Mouse (Mus musculus) adrenal gland, postnatal 25 days (tissue): ENCODE measurements around the gene Plekha7. TPM values are rescaled to one million over a fixed set of nuclear protein-coding genes. Genes with fewer than 3 reads are reported as not detected.
A peak's percentile ranks its signal among the peaks of the same experiment; 100 is the strongest.
"Not testable (repeated sequence)": the region's sequence is repeated elsewhere in the genome, so short reads cannot be mapped to it uniquely, and the experiment has no call there.

ENCODE experiments used
- DNase-seq: peaks from one replicate; pipeline ENCODE4 v3.0.0; 2021; ENCODE audit warnings: mixed read lengths
- total RNA-seq: library from RNA; stranded (reverse); gene quantifications from 2 replicates; pipeline ENCODE4 v1.2.3, GENCODE M21; 2021

The Plekha7 gene
- total RNA-seq, 1 experiment from 2014 or later, result 28.0 TPM

GRCm38 (mm10) chr7:116131390-116131789 lies 176.8 kb downstream of the Plekha7 start:
- DNase-seq, result peak; percentile 28

- no peak for DNase-seq
Measured at GRCm38 (mm10) chr7:116129374-116129773, 178.8 kb downstream of the Plekha7 start.

GRCm38 (mm10) chr7:116128286-116128685 lies 179.9 kb downstream of the Plekha7 start:
- no peak for DNase-seq

- no peak for DNase-seq
Measured at GRCm38 (mm10) chr7:116127052-116127451, 181.1 kb downstream of the Plekha7 start.

GRCm38 (mm10) chr7:116125671-116126070 lies 182.5 kb downstream of the Plekha7 start:
- DNase-seq, result no peak

GRCm38 (mm10) chr7:116124057-116124456 lies 184.1 kb downstream of the Plekha7 start:
- DNase-seq, result no peak

GRCm38 (mm10) chr7:116123597-116123985 lies 184.6 kb downstream of the Plekha7 start:
- no peak for DNase-seq

- no peak for DNase-seq
Measured at GRCm38 (mm10) chr7:116122981-116123596, 185.1 kb downstream of the Plekha7 start.

GRCm38 (mm10) chr7:116121202-116121601 lies 187.0 kb downstream of the Plekha7 start:
- DNase-seq, result no peak

- DNase-seq, result no peak
Measured at GRCm38 (mm10) chr7:116120737-116121136, 187.4 kb downstream of the Plekha7 start.

- no peak for DNase-seq
Measured at GRCm38 (mm10) chr7:116119306-116119857, 188.8 kb downstream of the Plekha7 start.

GRCm38 (mm10) chr7:116115991-116116390 lies 192.2 kb downstream of the Plekha7 start:
- peak; percentile 34 for DNase-seq

- peak; percentile 23 for DNase-seq
Measured at GRCm38 (mm10) chr7:116115216-116115930, 192.8 kb downstream of the Plekha7 start.

- DNase-seq, result no peak
Measured at GRCm38 (mm10) chr7:116111546-116111945, 196.6 kb downstream of the Plekha7 start.

- no peak for DNase-seq
Measured at GRCm38 (mm10) chr7:116110661-116111060, 197.5 kb downstream of the Plekha7 start.

GRCm38 (mm10) chr7:116103091-116103490 lies 205.1 kb downstream of the Plekha7 start:
- DNase-seq, result no peak

GRCm38 (mm10) chr7:116099952-116100528 lies 208.1 kb downstream of the Plekha7 start:
- peak; percentile 29 for DNase-seq

- no peak for DNase-seq
Measured at GRCm38 (mm10) chr7:116093466-116093850, 214.7 kb downstream of the Plekha7 start.

- peak; percentile 88 for DNase-seq
Measured at GRCm38 (mm10) chr7:116092710-116093465, 215.3 kb downstream of the Plekha7 start.

- not testable (repeated sequence) for DNase-seq
Measured at GRCm38 (mm10) chr7:116084366-116084765, 223.8 kb downstream of the Plekha7 start, which contains the start of gene Gm4353. Gm4353 (minus strand) TSS chr7:116084635.
